Mouse (Mus musculus): ENCODE measurements around the gene Rab26. TPM values are rescaled to one million over a fixed set of nuclear protein-coding genes. Genes with fewer than 3 reads are reported as not detected.

The Rab26 gene
- polyA plus RNA-seq, 1 experiment from 2014 or later = 4.9 TPM

- H3K27ac ChIP-seq (replicated peaks; ENCODE audit: low read depth, low read length) = no peak overlapping the region
- H3K36me3 ChIP-seq (ENCODE audit: control insufficient read depth, insufficient read depth, low read length) = peaks cover 11% of the 10 kb centered on the region
- 93% methylated on average over 20 of the region's 20 CpGs for WGBS
- no peak overlapping the region for H3K4me3 ChIP-seq (replicated peaks; ENCODE audit: low read depth, low read length)
- H3K4me1 ChIP-seq (ENCODE audit: control insufficient read depth, insufficient read depth, low read length) = peaks cover 10% of the 10 kb centered on the region
- no peaks in the 10 kb centered on the region for H3K9me3 ChIP-seq (ENCODE audit: control insufficient read depth, low read length)
- no peak overlapping the region for H3K4me2 ChIP-seq (ENCODE audit: low read length)
- ATAC-seq (ENCODE audit: low FRiP score, low TSS enrichment) = no peak
- H3K27me3 ChIP-seq (ENCODE audit: control insufficient read depth, insufficient read depth, low read length) = no peaks in the 10 kb centered on the region
- H3K9ac ChIP-seq (replicated peaks; ENCODE audit: low read length) = no peak overlapping the region
- no peak for DNase-seq
These were observed 52.8 kb downstream of the Rab26 start for GRCm38 (mm10) chr17:24481027-24481815.

- Histone ChIP-seq H3K27me3 (ENCODE audit: control insufficient read depth, insufficient read depth, low read length) (no peaks in the 10 kb centered on the region), H3K4me3 (replicated peaks; ENCODE audit: low read depth, low read length) (no peak overlapping the region), H3K4me1 (ENCODE audit: control insufficient read depth, insufficient read depth, low read length) (peaks cover 7% of the 10 kb centered on the region), H3K9me3 (ENCODE audit: control insufficient read depth, low read length) (no peaks in the 10 kb centered on the region), H3K36me3 (ENCODE audit: control insufficient read depth, insufficient read depth, low read length) (peaks cover 20% of the 10 kb centered on the region), H3K4me2 (ENCODE audit: low read length) (no peak overlapping the region), H3K27ac (replicated peaks; ENCODE audit: low read depth, low read length) (no peak overlapping the region), H3K9ac (replicated peaks; ENCODE audit: low read length) (no peak overlapping the region)
- ATAC-seq (ENCODE audit: low FRiP score, low TSS enrichment) (no peak), DNase-seq (peak; percentile 20)
- 26% methylated on average over 3 of the region's 3 CpGs for WGBS
These were observed 53.7 kb downstream of the Rab26 start for GRCm38 (mm10) chr17:24480201-24480826.

- no peaks in the 10 kb centered on the region for H3K27me3 ChIP-seq (ENCODE audit: control insufficient read depth, insufficient read depth, low read length)
- H3K4me2 ChIP-seq (ENCODE audit: low read length) = peak overlapping the region; percentile 58
- no peak overlapping the region for H3K27ac ChIP-seq (replicated peaks; ENCODE audit: low read depth, low read length)
- no peak overlapping the region for H3K9ac ChIP-seq (replicated peaks; ENCODE audit: low read length)
- peaks cover 28% of the 10 kb centered on the region for H3K36me3 ChIP-seq (ENCODE audit: control insufficient read depth, insufficient read depth, low read length)
- WGBS = 26% methylated on average over 1 of the region's 1 CpGs
- peaks cover 7% of the 10 kb centered on the region for H3K4me1 ChIP-seq (ENCODE audit: control insufficient read depth, insufficient read depth, low read length)
- no peaks in the 10 kb centered on the region for H3K9me3 ChIP-seq (ENCODE audit: control insufficient read depth, low read length)
- DNase-seq (no peak), ATAC-seq (ENCODE audit: low FRiP score, low TSS enrichment) (no peak)
- peak overlapping the region; percentile 63 for H3K4me3 ChIP-seq (replicated peaks; ENCODE audit: low read depth, low read length)
These were observed 54.6 kb downstream of the Rab26 start for GRCm38 (mm10) chr17:24479431-24479830.

GRCm38 (mm10) chr17:24478663-24479380 lies 55.2 kb downstream of the Rab26 start, which contains the start of gene Mlst8:
Gene Mlst8, minus strand, starts transcription at chr17:24479078.
- under 1% methylated on average over 48 of the region's 48 CpGs for WGBS
- Histone ChIP-seq H3K27me3 (ENCODE audit: control insufficient read depth, insufficient read depth, low read length) (no peaks in the 10 kb centered on the region), H3K27ac (replicated peaks; ENCODE audit: low read depth, low read length) (peak within 1 kb of the TSS; percentile 94), H3K36me3 (ENCODE audit: control insufficient read depth, insufficient read depth, low read length) (peaks cover 35% of the 10 kb centered on the region), H3K4me2 (ENCODE audit: low read length) (peak within 1 kb of the TSS; percentile 58), H3K9ac (replicated peaks; ENCODE audit: low read length) (peak within 1 kb of the TSS; percentile 65), H3K4me3 (replicated peaks; ENCODE audit: low read depth, low read length) (peak within 1 kb of the TSS; percentile 63), H3K9me3 (ENCODE audit: control insufficient read depth, low read length) (no peaks in the 10 kb centered on the region), H3K4me1 (ENCODE audit: control insufficient read depth, insufficient read depth, low read length) (peaks cover 7% of the 10 kb centered on the region)
- DNase-seq (peak; percentile 98), ATAC-seq (ENCODE audit: low FRiP score, low TSS enrichment) (peak; percentile 93)

- ATAC-seq (ENCODE audit: low FRiP score, low TSS enrichment) = peak; percentile 3
These were observed 55.9 kb downstream of the Rab26 start for GRCm38 (mm10) chr17:24477985-24478600.

More at GRCm38 (mm10) chr17:24477985-24478600, 55.9 kb downstream of the Rab26 start:
- Histone ChIP-seq H3K9ac (replicated peaks; ENCODE audit: low read length) (peak overlapping the region; percentile 65), H3K27ac (replicated peaks; ENCODE audit: low read depth, low read length) (no peak overlapping the region; the same call in 1 of the 2 replicates), H3K27me3 (ENCODE audit: control insufficient read depth, insufficient read depth, low read length) (no peaks in the 10 kb centered on the region), H3K4me2 (ENCODE audit: low read length) (peak overlapping the region; percentile 58), H3K36me3 (ENCODE audit: control insufficient read depth, insufficient read depth, low read length) (peaks cover 36% of the 10 kb centered on the region), H3K4me1 (ENCODE audit: control insufficient read depth, insufficient read depth, low read length) (peaks cover 7% of the 10 kb centered on the region), H3K4me3 (replicated peaks; ENCODE audit: low read depth, low read length) (peak overlapping the region; percentile 63), H3K9me3 (ENCODE audit: control insufficient read depth, low read length) (no peaks in the 10 kb centered on the region)
- 51% methylated on average over 11 of the region's 11 CpGs for WGBS
- DNase-seq = no peak

Other genes with a start within 250 kb of the Rab26 start
- gene Abca17, start 183.1 kb downstream of the Rab26 start, polyA plus RNA-seq (2014; fragmentation: Nextera tagmentation; extraction: Ambion mirVana) = 0.18 and 0.47 TPM in 2 replicates
- 26.2 and 31.4 TPM in 2 replicates for gene Abca3, start 182.3 kb downstream of the Rab26 start, polyA plus RNA-seq (2014; fragmentation: Nextera tagmentation; extraction: Ambion mirVana)
- 331 and 345 TPM in 2 replicates for gene Rnps1, start 119.6 kb downstream of the Rab26 start, polyA plus RNA-seq (2014; fragmentation: Nextera tagmentation; extraction: Ambion mirVana)
- gene Eci1, start 107.6 kb downstream of the Rab26 start, polyA plus RNA-seq (2014; fragmentation: Nextera tagmentation; extraction: Ambion mirVana) = 26.9 and 27.7 TPM in 2 replicates
- gene Dnase1l2, start 91.1 kb downstream of the Rab26 start, polyA plus RNA-seq (2014; fragmentation: Nextera tagmentation; extraction: Ambion mirVana) = 4.2 and 6.1 TPM in 2 replicates
- gene E4f1, start 63.9 kb downstream of the Rab26 start, polyA plus RNA-seq (2014; fragmentation: Nextera tagmentation; extraction: Ambion mirVana) = 22.7 and 22.8 TPM in 2 replicates
- gene Pgp, start 63.8 kb downstream of the Rab26 start, polyA plus RNA-seq (2014; fragmentation: Nextera tagmentation; extraction: Ambion mirVana) = 60.5 and 62.7 TPM in 2 replicates
- gene Bricd5, start 60.3 kb downstream of the Rab26 start, polyA plus RNA-seq (2014; fragmentation: Nextera tagmentation; extraction: Ambion mirVana) = 0.45 TPM in 1 of 2 replicates, not detected in the other
- 36.2 and 43.0 TPM in 2 replicates for gene Mlst8, start 55.1 kb downstream of the Rab26 start, polyA plus RNA-seq (2014; fragmentation: Nextera tagmentation; extraction: Ambion mirVana)
- 34.8 and 37.5 TPM in 2 replicates for gene Caskin1, start 45.6 kb downstream of the Rab26 start, polyA plus RNA-seq (2014; fragmentation: Nextera tagmentation; extraction: Ambion mirVana)
- 86.2 and 90.8 TPM in 2 replicates for gene Traf7, start 6.3 kb downstream of the Rab26 start, polyA plus RNA-seq (2014; fragmentation: Nextera tagmentation; extraction: Ambion mirVana)
- 18.0 and 28.3 TPM in 2 replicates for gene Pkd1, start 15.6 kb upstream of the Rab26 start, polyA plus RNA-seq (2014; fragmentation: Nextera tagmentation; extraction: Ambion mirVana)
- gene Tsc2, start 98.4 kb upstream of the Rab26 start, polyA plus RNA-seq (2014; fragmentation: Nextera tagmentation; extraction: Ambion mirVana) = 79.5 and 89.5 TPM in 2 replicates
- gene Nthl1, start 98.5 kb upstream of the Rab26 start, polyA plus RNA-seq (2014; fragmentation: Nextera tagmentation; extraction: Ambion mirVana) = 6.5 and 8.9 TPM in 2 replicates
- 36.7 and 39.2 TPM in 2 replicates for gene Slc9a3r2, start 116.1 kb upstream of the Rab26 start, polyA plus RNA-seq (2014; fragmentation: Nextera tagmentation; extraction: Ambion mirVana)
- gene Npw, start 124.2 kb upstream of the Rab26 start, polyA plus RNA-seq (2014; fragmentation: Nextera tagmentation; extraction: Ambion mirVana) = not detected in 2 replicates
- 22.8 and 24.5 TPM in 2 replicates for gene Zfp598, start 135.5 kb upstream of the Rab26 start, polyA plus RNA-seq (2014; fragmentation: Nextera tagmentation; extraction: Ambion mirVana)
- 147 and 169 TPM in 2 replicates for gene Syngr3, start 155.7 kb upstream of the Rab26 start, polyA plus RNA-seq (2014; fragmentation: Nextera tagmentation; extraction: Ambion mirVana)
- 35.9 and 38.3 TPM in 2 replicates for gene Gfer, start 161.9 kb upstream of the Rab26 start, polyA plus RNA-seq (2014; fragmentation: Nextera tagmentation; extraction: Ambion mirVana)
- 1.8 and 1.9 TPM in 2 replicates for gene Noxo1, start 162.0 kb upstream of the Rab26 start, polyA plus RNA-seq (2014; fragmentation: Nextera tagmentation; extraction: Ambion mirVana)
- 68.0 and 73.0 TPM in 2 replicates for gene Tbl3, start 173.4 kb upstream of the Rab26 start, polyA plus RNA-seq (2014; fragmentation: Nextera tagmentation; extraction: Ambion mirVana)
- 0.32 TPM in 1 of 2 replicates, not detected in the other for gene Rnf151, start 183.9 kb upstream of the Rab26 start, polyA plus RNA-seq (2014; fragmentation: Nextera tagmentation; extraction: Ambion mirVana)
- 814 and 824 TPM in 2 replicates for gene Rps2, start 183.9 kb upstream of the Rab26 start, polyA plus RNA-seq (2014; fragmentation: Nextera tagmentation; extraction: Ambion mirVana)
- gene Ndufb10, start 190.3 kb upstream of the Rab26 start, polyA plus RNA-seq (2014; fragmentation: Nextera tagmentation; extraction: Ambion mirVana) = 282 and 319 TPM in 2 replicates
- gene Rpl3l, start 193.6 kb upstream of the Rab26 start, polyA plus RNA-seq (2014; fragmentation: Nextera tagmentation; extraction: Ambion mirVana) = not detected in 2 replicates
- gene Msrb1, start 202.4 kb upstream of the Rab26 start, polyA plus RNA-seq (2014; fragmentation: Nextera tagmentation; extraction: Ambion mirVana) = 19.7 and 20.1 TPM in 2 replicates
- not detected in 2 replicates for gene Hs3st6, start 218.8 kb upstream of the Rab26 start, polyA plus RNA-seq (2014; fragmentation: Nextera tagmentation; extraction: Ambion mirVana)